Mouse (Mus musculus) heart, adult 2 months (tissue): ENCODE data around the gene Ece2.

Experiments
- CTCF ChIP-seq: fragments of 200-600 bp; IDR thresholded peaks from 2 replicates; pipeline ENCODE4 v1.8.1; 2022; ENCODE audit warnings: antibody characterized with exemption, mild to moderate bottlenecking, moderate library complexity
- EP300 ChIP-seq: fragments of 200-500 bp; IDR thresholded peaks from 2 replicates; pipeline ENCODE4 v1.6.1; 2011; ENCODE audit warnings: low read depth, low read length, control low read depth; ENCODE audit not compliant: insufficient read depth

DNA sequence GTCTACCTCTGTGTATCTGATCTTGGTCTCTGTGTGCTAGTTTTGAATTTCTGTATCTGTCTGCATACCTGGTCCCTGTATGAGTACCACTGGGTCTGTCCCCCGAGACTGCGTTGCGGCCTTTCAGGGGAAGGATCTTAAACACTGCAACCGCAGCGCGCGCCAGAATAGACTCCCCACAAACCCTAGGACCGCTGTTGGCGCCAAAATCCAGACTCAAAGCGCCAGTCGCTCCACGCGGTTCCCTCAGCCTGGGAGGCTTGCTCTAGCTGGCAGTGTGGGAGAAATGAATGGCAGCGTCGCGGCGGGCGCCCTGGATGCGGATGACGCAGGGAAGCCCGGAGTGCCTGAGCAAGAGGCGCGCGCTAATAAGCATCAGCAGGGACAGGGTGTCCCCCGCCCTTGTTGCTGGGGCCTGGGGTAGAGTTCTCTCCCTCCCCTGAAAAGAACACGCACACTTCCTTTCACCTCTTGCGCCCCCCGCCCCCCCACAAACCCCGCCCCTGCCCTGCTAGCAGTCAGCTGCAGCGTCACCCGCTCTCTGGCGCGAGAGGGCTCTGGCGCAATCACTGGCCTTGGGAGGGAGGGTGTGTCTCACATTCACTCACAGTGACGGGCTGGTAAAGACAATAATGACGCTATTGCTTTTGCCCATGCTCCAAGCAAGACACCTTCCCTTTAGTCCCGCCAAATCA is 7.5 kb upstream of the Ece2 start:
- TF ChIP-seq CTCF (no peak), EP300 (no peak)
